Mouse (Mus musculus) cerebellum, postnatal 36 days (tissue): ENCODE results near the gene Efcab5.
A peak's percentile ranks its signal among the peaks of the same experiment; 100 is the strongest.
"Not testable (repeated sequence)": the region's sequence is repeated elsewhere in the genome, so short reads cannot be mapped to it uniquely, and the experiment has no call there.

Experiments used
- DNase-seq, 2 experiments: peaks; one replicate each; pipeline ENCODE4 v3.0.0; 2021 to 2022; ENCODE audit warnings: mixed read lengths in 2 of 2

Efcab5 gene

DNA sequence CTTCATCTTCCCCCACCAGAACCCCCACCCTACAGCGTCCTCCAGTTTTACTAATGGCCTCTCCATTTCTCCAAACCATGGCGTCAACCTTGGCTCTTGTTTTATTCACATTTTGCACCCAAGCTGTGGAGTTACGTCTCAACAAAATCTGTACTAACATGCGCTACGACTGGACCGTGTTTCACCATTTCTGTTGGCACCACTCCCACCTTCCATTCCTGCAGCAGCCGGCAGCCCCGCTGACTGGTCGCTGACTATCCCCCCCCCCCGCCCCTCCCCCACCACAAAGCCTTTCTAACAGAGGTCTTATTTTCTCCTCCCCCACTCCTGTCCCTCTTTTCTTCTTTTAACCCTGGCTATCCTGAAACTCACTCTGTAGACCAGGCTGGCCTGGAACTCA lies 93.6 kb downstream of the Efcab5 start:
- DNase-seq = no peak

DNA sequence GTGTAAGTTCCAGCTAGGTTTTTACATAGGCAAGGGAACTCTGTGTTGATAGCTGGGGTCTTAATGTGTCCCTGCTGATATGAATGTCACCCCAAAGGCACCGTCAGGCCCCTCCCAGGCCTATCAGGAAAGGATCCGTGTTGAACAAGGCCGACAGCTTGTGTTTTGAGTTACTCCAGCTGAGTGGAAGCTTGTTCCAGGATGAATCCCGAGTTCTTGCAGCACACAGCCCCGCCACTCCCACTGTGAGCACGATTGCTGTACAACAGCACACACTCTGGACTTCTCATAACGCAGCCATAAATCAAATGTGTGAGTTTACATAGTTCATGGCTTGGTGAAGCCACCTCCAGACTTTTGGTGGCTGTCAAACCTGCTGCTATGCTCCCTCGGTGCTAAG lies 94.6 kb downstream of the Efcab5 start:
- DNase-seq = no peak

- peak; percentile 40 to 46 for DNase-seq
These were observed 95.6 kb downstream of the Efcab5 start for GRCm38 (mm10) chr11:77093208-77093607.

DNA sequence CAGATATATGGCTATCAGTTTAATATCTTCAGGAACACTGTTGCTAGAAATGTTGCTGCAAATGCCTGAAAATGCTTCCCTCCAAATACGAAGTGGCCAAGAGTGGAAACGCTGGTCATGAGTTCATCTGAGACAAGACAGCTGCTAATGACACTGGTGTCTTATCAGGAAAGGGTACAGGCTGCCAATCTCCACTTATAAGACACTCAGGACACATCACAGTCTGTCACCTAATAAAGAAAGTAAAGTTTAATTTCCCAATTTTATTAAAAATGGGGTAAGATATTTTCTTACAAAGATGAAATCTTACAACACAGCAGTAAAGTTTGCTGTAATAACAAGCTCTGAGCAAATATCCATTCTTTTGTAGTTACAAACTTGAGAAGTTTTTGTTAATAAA lies 99.6 kb downstream of the Efcab5 start:
- DNase-seq = no peak

DNA sequence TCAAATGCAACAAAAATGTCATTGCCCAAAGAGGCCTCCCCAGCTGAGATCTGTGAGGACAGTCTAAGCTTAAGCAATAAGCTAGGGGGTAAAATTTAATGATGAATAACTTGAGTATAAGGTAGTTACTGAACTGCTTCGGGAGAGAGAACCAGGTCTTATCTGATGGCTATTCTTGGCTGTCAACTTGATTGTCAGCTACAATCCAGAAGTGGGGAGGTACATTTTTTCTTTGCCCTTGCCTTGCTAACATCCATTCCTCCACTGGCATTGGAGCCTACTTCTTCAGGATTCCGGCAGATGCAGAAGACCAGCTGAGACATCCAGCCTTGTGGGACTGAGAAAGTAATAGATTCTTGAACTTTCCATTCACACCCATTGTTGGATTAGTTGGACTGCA lies 101.8 kb downstream of the Efcab5 start:
- DNase-seq = no peak

GRCm38 (mm10) chr11:77084001-77084682 lies 104.6 kb downstream of the Efcab5 start:
- no peak for DNase-seq

GRCm38 (mm10) chr11:77079361-77079760 lies 109.4 kb downstream of the Efcab5 start:
- DNase-seq = no peak

- DNase-seq = peak; percentile 92
These were observed 110.3 kb downstream of the Efcab5 start, which contains the start of gene Nsrp1 for GRCm38 (mm10) chr11:77078273-77079134. TSS of gene Nsrp1 (minus strand) at chr11:77078435.

- DNase-seq = peak; percentile 23 to 34
These were observed 111.0 kb downstream of the Efcab5 start for GRCm38 (mm10) chr11:77077792-77078191.

GRCm38 (mm10) chr11:77077331-77077730 lies 111.4 kb downstream of the Efcab5 start:
- DNase-seq = not testable (repeated sequence)

GRCm38 (mm10) chr11:77070721-77071120 lies 118.0 kb downstream of the Efcab5 start:
- DNase-seq = no peak

DNA sequence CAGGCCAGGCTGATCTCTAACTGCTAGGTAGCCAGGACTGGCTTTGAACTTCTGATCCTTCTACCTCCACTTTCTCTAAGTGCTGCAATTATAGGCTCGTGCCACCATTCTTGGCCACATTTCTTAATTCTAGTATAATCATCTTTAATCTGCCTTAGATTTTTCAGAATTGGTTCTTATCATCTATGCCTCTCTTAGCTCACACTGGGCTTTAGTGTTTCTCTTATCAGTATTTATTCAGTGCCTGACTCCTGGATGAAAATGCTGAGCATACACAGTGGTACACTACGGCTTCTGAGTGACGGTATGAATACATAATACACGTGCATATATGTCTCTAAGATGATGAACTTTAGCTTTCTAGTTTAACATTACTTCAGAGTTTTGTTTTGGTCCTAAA lies 119.9 kb downstream of the Efcab5 start:
- no peak for DNase-seq

GRCm38 (mm10) chr11:77063406-77063805 lies 125.4 kb downstream of the Efcab5 start:
- no peak for DNase-seq

DNA sequence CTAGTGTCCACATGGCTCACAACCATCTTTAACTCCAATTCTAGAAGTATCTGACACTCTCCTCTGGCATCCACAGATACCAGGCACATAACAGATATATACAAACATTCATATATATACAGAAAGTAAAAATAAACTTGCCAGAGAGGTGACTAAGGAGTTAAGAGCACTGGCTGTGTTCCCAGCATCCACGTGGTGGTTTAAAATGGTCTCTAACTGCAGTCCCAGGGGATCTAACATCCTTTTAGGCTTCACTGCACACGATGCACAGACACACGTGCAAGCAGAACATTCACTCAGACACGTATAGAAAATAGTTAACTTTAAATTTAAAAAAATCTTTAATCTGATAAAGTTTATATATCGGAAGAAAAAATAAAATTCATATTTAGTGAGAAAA lies 126.8 kb downstream of the Efcab5 start:
- DNase-seq = no peak

DNA sequence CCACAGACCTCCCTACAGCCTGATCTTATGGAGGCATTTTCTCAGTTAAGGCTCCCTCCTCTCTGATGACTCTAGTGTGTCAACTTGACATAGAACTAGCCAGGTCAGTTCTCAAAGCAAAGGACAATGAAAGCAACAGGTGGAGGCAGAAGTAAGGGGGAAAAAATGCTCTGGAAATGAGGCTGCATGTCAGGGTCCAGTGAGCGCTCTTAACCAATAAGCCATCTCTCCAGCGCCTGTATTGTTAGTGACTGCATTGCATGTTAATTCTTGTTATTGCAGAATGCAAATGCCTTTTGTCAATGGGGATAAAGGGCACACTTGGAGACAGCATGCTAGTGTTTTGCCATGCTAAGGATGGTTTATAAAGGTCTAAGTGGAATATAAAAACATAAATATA lies 146.0 kb downstream of the Efcab5 start:
- no peak for DNase-seq

- DNase-seq = no peak
These were observed 146.9 kb downstream of the Efcab5 start for GRCm38 (mm10) chr11:77041891-77042290.
